Mouse (Mus musculus) kidney, adult 2 months (tissue): ENCODE results near the gene Hfm1. TPM values are rescaled to one million over a fixed set of nuclear protein-coding genes. Genes with fewer than 3 reads are reported as not detected.
A peak's percentile ranks its signal among the peaks of the same experiment; 100 is the strongest.

Experiments used
- DNase-seq: peaks from one replicate; pipeline ENCODE4 v3.0.0; 2021
- H3K27ac ChIP-seq: fragments of 200-500 bp; 2 replicates; pipeline ENCODE4 v1.5.1; 2012; ENCODE audit warnings: low read depth, low read length, control low read depth, inconsistent platforms; ENCODE audit not compliant: insufficient read depth
- H3K27me3 ChIP-seq: fragments of 200-500 bp; replicated peaks from 2 replicates; pipeline ENCODE4 v1.6.1; 2012; ENCODE audit warnings: mild to moderate bottlenecking, moderate library complexity, low read length, inconsistent platforms; ENCODE audit not compliant: control insufficient read depth, insufficient read depth
- H3K36me3 ChIP-seq: fragments of 200-500 bp; 2 replicates; pipeline ENCODE4 v1.6.1; 2012; ENCODE audit warnings: mild to moderate bottlenecking, moderate library complexity, low read length, inconsistent platforms; ENCODE audit not compliant: control insufficient read depth, insufficient read depth
- H3K4me1 ChIP-seq: fragments of 200-500 bp; 2 replicates; pipeline ENCODE4 v1.6.1; 2011; ENCODE audit warnings: low read length; ENCODE audit not compliant: control insufficient read depth, insufficient read depth
- H3K4me3 ChIP-seq: fragments of 200-500 bp; 2 replicates; pipeline ENCODE4 v1.5.1; 2011; ENCODE audit warnings: mild to moderate bottlenecking, low read depth, low read length, control low read depth; ENCODE audit not compliant: insufficient read depth
- CTCF ChIP-seq: fragments of 200-500 bp; conservative IDR thresholded peaks from 2 replicates; pipeline ENCODE4 v1.5.1; 2011; ENCODE audit warnings: low read depth, mild to moderate bottlenecking, control low read depth, low read length, moderate library complexity, mixed read lengths; ENCODE audit not compliant: insufficient read depth, insufficient read length
- POLR2A ChIP-seq: fragments of 200-500 bp; IDR thresholded peaks from one replicate; pipeline ENCODE4 v1.6.1; 2011; ENCODE audit warnings: low read depth, low read length, control low read depth
- WGBS: fragments of 180-500 bp; shearing (Covaris S2); methylation state at CpG from one replicate; pipeline ENCODE4 v1.1.7; 2018; 5-methylcytosine and 5-hydroxymethylcytosine counted together
- polyA plus RNA-seq: library from polyadenylated mRNA; depleted of rRNA; stranded (reverse); fragments of >200 nt; gene quantifications from 2 replicates; pipeline ENCODE4 v1.2.3, GENCODE M21; 2012

Hfm1 gene
- polyA plus RNA-seq, 1 experiment = not detected

DNA sequence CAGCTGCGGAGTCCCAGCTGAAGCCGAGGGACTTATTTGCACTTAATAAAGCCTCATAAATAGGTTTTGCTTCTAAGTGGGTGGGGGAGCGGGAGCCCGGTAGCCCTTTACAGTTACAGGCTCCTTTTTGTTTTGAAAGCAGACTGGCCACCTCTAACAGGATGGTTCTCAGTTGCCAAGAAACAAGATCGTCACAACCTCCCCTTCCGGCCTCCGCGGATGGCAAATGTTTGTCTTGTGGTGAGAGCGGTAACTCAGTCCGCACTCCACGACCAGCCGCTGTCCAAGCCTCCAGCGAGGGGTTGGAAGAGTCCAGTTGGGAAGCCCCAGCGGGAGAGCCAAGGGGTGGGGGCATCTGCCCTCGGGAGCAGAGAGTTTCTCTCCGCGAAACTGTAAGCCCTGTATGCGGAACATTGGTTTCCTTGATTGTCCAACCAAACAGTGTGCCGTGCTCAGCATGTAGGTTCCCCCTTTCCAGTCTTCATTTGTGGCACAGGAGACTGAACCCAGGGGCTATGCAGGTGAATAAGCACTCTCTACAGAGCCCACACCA lies 100.7 kb downstream of the Hfm1 start:
- no peak overlapping the region for H3K27ac ChIP-seq
- WGBS = 3% methylated on average over 19 of the region's 19 CpGs
- TF ChIP-seq POLR2A (no peak), CTCF (no peak)
- no peaks in the 10 kb centered on the region; the same call in none of the 2 replicates for H3K27me3 ChIP-seq
- no peaks in the 10 kb centered on the region for H3K4me1 ChIP-seq
- peak; percentile 7 for DNase-seq
- no peaks in the 10 kb centered on the region for H3K36me3 ChIP-seq
- peak overlapping the region; percentile 54 for H3K4me3 ChIP-seq

DNA sequence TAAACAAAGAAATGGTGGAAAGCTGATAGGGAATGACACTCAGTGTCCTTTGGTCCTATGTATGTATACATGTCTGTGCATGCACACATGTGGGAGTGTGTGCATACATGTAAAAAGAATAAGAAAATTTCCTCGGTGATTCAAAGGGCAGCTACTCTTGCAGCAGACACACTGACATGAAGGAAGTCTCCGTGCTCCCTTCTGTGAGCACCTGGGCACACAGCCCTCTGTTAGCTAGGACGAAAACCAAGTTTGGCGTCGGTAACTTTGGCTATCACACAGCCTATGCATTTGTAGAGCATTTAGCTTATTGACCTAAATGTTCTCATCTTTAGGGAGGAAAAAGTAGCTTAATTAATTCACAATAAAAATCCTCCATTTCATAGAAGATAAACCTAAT lies 101.4 kb downstream of the Hfm1 start:
- no peak overlapping the region for H3K4me3 ChIP-seq
- TF ChIP-seq POLR2A = no peak
- TF ChIP-seq CTCF = no peak
- no peaks in the 10 kb centered on the region; the same call in none of the 2 replicates for H3K27me3 ChIP-seq
- no peak for DNase-seq
- H3K36me3 ChIP-seq = no peaks in the 10 kb centered on the region
- 87% methylated on average over 5 of the region's 5 CpGs for whole genome bisulfite sequencing
- H3K4me1 ChIP-seq = no peaks in the 10 kb centered on the region
- no peak overlapping the region for H3K27ac ChIP-seq

- 81% methylated on average over 8 of the region's 8 CpGs for WGBS
- Histone ChIP-seq H3K4me1 (no peaks in the 10 kb centered on the region), H3K27me3 (no peaks in the 10 kb centered on the region; the same call in 1 of the 2 replicates), H3K27ac (no peak overlapping the region), H3K36me3 (no peaks in the 10 kb centered on the region), H3K4me3 (no peak overlapping the region)
- TF ChIP-seq POLR2A (no peak), CTCF (no peak)
- no peak for DNase-seq
Measured at GRCm38 (mm10) chr5:106819630-106820029, 106.5 kb downstream of the Hfm1 start.

GRCm38 (mm10) chr5:106815923-106816654 lies 110.0 kb downstream of the Hfm1 start:
- TF ChIP-seq POLR2A = no peak
- no peak for TF ChIP-seq CTCF
- DNase-seq = peak; percentile 36
- Histone ChIP-seq H3K27me3 (no peaks in the 10 kb centered on the region), H3K4me1 (no peaks in the 10 kb centered on the region), H3K4me3 (no peak overlapping the region), H3K36me3 (no peaks in the 10 kb centered on the region), H3K27ac (no peak overlapping the region)
- WGBS = 58% methylated on average over 15 of the region's 15 CpGs

- Histone ChIP-seq H3K27me3 (no peaks in the 10 kb centered on the region), H3K4me1 (no peaks in the 10 kb centered on the region), H3K36me3 (no peaks in the 10 kb centered on the region), H3K4me3 (no peak overlapping the region), H3K27ac (no peak overlapping the region)
- no peak for DNase-seq
- 64% methylated on average over 6 of the region's 6 CpGs for WGBS
- no peak for TF ChIP-seq POLR2A
- TF ChIP-seq CTCF = no peak
Measured at GRCm38 (mm10) chr5:106814611-106815010, 111.5 kb downstream of the Hfm1 start.

GRCm38 (mm10) chr5:106803094-106803493 lies 123.0 kb downstream of the Hfm1 start:
- no peaks in the 10 kb centered on the region for H3K36me3 ChIP-seq
- no peak overlapping the region for H3K27ac ChIP-seq
- 0 out of 2 replicates have a peak, but pooled peaks cover 3% of the 10 kb centered on the region for H3K4me1 ChIP-seq
- DNase-seq = peak; percentile 51
- no peak overlapping the region for H3K4me3 ChIP-seq
- TF ChIP-seq CTCF = peak; percentile 57
- TF ChIP-seq POLR2A = no peak
- 2% methylated on average over 12 of the region's 12 CpGs for WGBS
- no peaks in the 10 kb centered on the region for H3K27me3 ChIP-seq
